Mouse (Mus musculus): ENCODE results near the gene Il9r. TPM values are rescaled to one million over a fixed set of nuclear protein-coding genes. Genes with fewer than 3 reads are reported as not detected.
A peak's percentile ranks its signal among the peaks of the same experiment; 100 is the strongest.

The Il9r gene
- polyA plus RNA-seq, 1 experiment from 2014 or later = not detected

DNA sequence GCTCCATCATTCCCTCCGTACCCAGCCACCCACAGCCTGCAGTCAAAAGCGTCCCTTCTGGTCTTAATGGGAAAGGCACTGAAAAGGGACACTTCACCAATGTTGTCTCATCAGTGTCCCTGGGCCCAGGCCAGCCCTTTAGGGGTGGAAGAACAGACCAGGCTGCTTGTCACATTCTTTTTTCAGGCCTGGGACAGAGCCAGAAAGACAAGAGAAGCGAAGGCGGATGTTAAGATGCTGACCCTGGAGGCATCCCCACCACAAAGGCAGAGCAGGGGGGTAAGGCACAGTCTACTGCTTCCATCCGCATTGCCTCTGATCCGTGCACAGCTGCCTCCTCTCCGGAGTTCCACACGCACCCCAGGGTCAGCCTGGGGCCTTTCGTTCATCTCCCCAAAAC, 10.0 kb downstream of the Il9r start:
- no peak for DNase-seq (ENCODE audit: low spot score)
- Histone ChIP-seq H3K9me3 (no peaks in the 10 kb centered on the region), H3K4me3 (no peak overlapping the region), H3K27me3 (ENCODE audit: insufficient read depth, poor library complexity, severe bottlenecking) (no peaks in the 10 kb centered on the region), H3K36me3 (no peaks in the 10 kb centered on the region), H3K4me1 (replicated peaks) (peaks cover 32% of the 10 kb centered on the region), H3K27ac (no peak overlapping the region)
- 79% methylated on average over 9 of the region's 9 CpGs for WGBS

GRCm38 (mm10) chr11:32189434-32189833, 10.6 kb downstream of the Il9r start:
- Histone ChIP-seq H3K27me3 (ENCODE audit: insufficient read depth, poor library complexity, severe bottlenecking) (no peaks in the 10 kb centered on the region), H3K4me1 (replicated peaks) (peaks cover 28% of the 10 kb centered on the region)
- WGBS = 56% methylated on average over 5 of the region's 5 CpGs

DNA sequence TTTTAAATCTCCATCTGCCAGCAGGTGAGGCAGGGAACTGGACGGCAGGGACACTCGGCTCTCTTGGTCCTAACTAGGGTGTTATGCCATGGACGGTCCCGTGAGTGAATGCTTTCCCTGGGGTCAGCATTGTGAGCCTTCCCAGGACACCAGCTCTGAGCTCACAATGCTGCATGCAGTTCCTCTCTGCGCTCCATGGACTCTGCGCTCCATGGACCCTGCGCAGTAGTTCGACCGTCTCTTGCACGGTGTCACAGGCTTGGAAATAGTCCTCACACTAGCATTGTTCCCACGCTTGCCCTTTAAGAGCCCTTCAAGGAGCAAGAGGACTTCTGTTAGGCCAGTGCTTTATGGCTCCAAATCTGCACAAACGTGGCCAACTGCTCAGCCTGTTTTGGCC, 11.2 kb downstream of the Il9r start:
- no peak for DNase-seq (ENCODE audit: low spot score)
- H3K4me3 ChIP-seq = no peak overlapping the region
- H3K27ac ChIP-seq = no peak overlapping the region
- 85% methylated on average over 12 of the region's 12 CpGs for WGBS
- no peaks in the 10 kb centered on the region for H3K9me3 ChIP-seq
- H3K4me1 ChIP-seq (replicated peaks) = peaks cover 22% of the 10 kb centered on the region
- no peaks in the 10 kb centered on the region for H3K27me3 ChIP-seq (ENCODE audit: insufficient read depth, poor library complexity, severe bottlenecking)
- no peaks in the 10 kb centered on the region for H3K36me3 ChIP-seq

More at GRCm38 (mm10) chr11:32189434-32189833, 10.6 kb downstream of the Il9r start:
- DNase-seq (ENCODE audit: low spot score) = no peak
- H3K9me3 ChIP-seq = no peaks in the 10 kb centered on the region
- no peak overlapping the region for H3K27ac ChIP-seq
- H3K4me3 ChIP-seq = no peak overlapping the region
- no peaks in the 10 kb centered on the region for H3K36me3 ChIP-seq

GRCm38 (mm10) chr11:32187256-32187655, 12.8 kb downstream of the Il9r start:
- H3K9me3 ChIP-seq = no peaks in the 10 kb centered on the region
- 86% methylated on average over 4 of the region's 4 CpGs for WGBS
- no peaks in the 10 kb centered on the region for H3K36me3 ChIP-seq
- H3K27me3 ChIP-seq (ENCODE audit: insufficient read depth, poor library complexity, severe bottlenecking) = no peaks in the 10 kb centered on the region; the same call in 1 of the 2 replicates
- no peak overlapping the region for H3K27ac ChIP-seq
- no peak for DNase-seq (ENCODE audit: low spot score)
- H3K4me1 ChIP-seq (replicated peaks) = peaks cover 16% of the 10 kb centered on the region
- H3K4me3 ChIP-seq = no peak overlapping the region

- Histone ChIP-seq H3K27ac (no peak overlapping the region), H3K9me3 (no peaks in the 10 kb centered on the region), H3K27me3 (ENCODE audit: insufficient read depth, poor library complexity, severe bottlenecking) (peaks cover 4% of the 10 kb centered on the region; the same call in 1 of the 2 replicates), H3K4me1 (replicated peaks) (peaks cover 15% of the 10 kb centered on the region), H3K36me3 (no peaks in the 10 kb centered on the region), H3K4me3 (no peak overlapping the region)
- WGBS = 83% methylated on average over 3 of the region's 3 CpGs
- DNase-seq (ENCODE audit: low spot score) = no peak
Measured at GRCm38 (mm10) chr11:32186031-32186430, 14.0 kb downstream of the Il9r start.

GRCm38 (mm10) chr11:32184469-32184868, 15.6 kb downstream of the Il9r start:
- DNase-seq (ENCODE audit: low spot score) = no peak
- H3K4me3 ChIP-seq = no peak overlapping the region
- H3K9me3 ChIP-seq = no peaks in the 10 kb centered on the region
- H3K27me3 ChIP-seq (ENCODE audit: insufficient read depth, poor library complexity, severe bottlenecking) = peaks cover 4% of the 10 kb centered on the region; the same call in 1 of the 2 replicates
- no peaks in the 10 kb centered on the region for H3K36me3 ChIP-seq
- no peaks in the 10 kb centered on the region for H3K4me1 ChIP-seq (replicated peaks)
- WGBS = 92% methylated on average over 8 of the region's 8 CpGs
- no peak overlapping the region for H3K27ac ChIP-seq

- Histone ChIP-seq H3K4me3 (no peak overlapping the region), H3K4me1 (replicated peaks) (no peaks in the 10 kb centered on the region), H3K9me3 (0 out of 2 replicates have a peak, but pooled peaks cover 3% of the 10 kb centered on the region), H3K27ac (no peak overlapping the region), H3K36me3 (no peaks in the 10 kb centered on the region), H3K27me3 (ENCODE audit: insufficient read depth, poor library complexity, severe bottlenecking) (peaks cover 4% of the 10 kb centered on the region; the same call in 1 of the 2 replicates)
- DNase-seq (ENCODE audit: low spot score) = peak; percentile 76
- WGBS = 51% methylated on average over 25 of the region's 25 CpGs
Measured at GRCm38 (mm10) chr11:32181973-32182868, 17.9 kb downstream of the Il9r start.

DNA sequence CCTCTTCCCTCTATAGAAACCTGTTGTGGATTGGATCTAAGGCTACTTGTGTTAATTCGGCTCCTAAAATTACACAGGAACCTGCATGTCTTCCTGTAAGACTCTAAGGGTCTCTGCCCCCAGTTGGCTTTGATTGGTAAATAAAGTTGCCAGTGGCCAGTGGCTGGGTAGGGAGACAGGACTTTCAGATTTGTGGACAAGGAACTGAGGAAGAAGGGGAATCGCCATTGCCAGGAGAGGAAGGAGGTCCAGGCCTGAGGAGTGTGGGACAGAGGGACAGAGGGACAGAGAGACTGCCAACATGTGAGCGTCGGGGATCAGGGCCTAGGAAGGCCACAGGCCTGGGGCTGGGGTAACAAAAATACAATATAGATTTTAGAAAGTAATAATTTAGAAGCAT, 18.8 kb downstream of the Il9r start:
- DNase-seq (ENCODE audit: low spot score) = no peak
- 0 out of 2 replicates have a peak, but pooled peaks cover 3% of the 10 kb centered on the region for H3K9me3 ChIP-seq
- WGBS = 74% methylated on average over 4 of the region's 4 CpGs
- no peak overlapping the region for H3K4me3 ChIP-seq
- H3K27ac ChIP-seq = no peak overlapping the region
- peaks cover 4% of the 10 kb centered on the region; the same call in 1 of the 2 replicates for H3K27me3 ChIP-seq (ENCODE audit: insufficient read depth, poor library complexity, severe bottlenecking)
- H3K4me1 ChIP-seq (replicated peaks) = no peaks in the 10 kb centered on the region
- H3K36me3 ChIP-seq = no peaks in the 10 kb centered on the region

DNA sequence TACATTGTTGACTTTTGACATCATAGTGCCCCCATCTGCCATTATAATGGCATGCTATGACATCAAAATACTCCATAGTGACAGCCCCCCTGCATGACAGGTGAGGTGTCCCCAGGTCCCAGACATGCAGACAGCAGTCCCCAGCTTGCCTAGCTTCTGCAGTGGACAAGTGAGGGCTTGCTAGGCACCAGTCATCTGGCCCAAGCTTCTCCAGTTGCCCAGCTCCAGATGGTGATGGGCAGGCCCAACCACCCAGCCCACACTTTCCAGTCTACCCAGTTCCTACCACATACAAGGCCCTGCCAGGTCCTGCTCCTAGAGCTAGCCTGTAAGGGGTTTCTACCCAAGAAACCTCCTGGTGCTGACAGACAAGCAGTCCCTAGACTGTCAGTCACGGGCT, 21.6 kb downstream of the Il9r start:
- WGBS = 74% methylated on average over 1 of the region's 1 CpGs

DNA sequence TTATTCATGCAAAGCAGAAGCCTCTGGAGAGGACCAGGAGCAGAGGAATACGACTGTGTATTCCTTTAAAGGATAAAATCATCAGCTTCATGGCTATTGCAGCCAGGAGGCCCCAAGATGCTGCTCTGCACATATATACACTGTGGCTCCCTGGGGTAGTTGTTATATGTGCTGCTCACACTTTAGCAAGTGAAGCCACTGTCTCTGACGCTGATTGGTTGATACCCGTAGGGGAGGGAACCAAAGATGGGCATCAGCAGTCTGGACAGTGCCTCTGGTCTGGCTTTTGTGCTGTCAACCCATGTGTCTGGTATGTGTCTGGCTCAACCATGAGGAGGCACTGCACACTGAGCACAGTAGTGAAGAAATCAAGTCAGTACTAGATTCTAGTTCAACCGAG, 33.4 kb downstream of the Il9r start:
- no peaks in the 10 kb centered on the region for H3K9me3 ChIP-seq
- DNase-seq (ENCODE audit: low spot score) = no peak
- H3K4me1 ChIP-seq (replicated peaks) = peaks cover 9% of the 10 kb centered on the region
- H3K27me3 ChIP-seq (ENCODE audit: insufficient read depth, poor library complexity, severe bottlenecking) = peaks cover 4% of the 10 kb centered on the region
- WGBS = 78% methylated on average over 4 of the region's 4 CpGs
- H3K4me3 ChIP-seq = no peak overlapping the region
- no peak overlapping the region for H3K27ac ChIP-seq
- no peaks in the 10 kb centered on the region for H3K36me3 ChIP-seq

More for the DNA sequence above, 21.6 kb downstream of the Il9r start:
- Histone ChIP-seq H3K27me3 (ENCODE audit: insufficient read depth, poor library complexity, severe bottlenecking) (peaks cover 4% of the 10 kb centered on the region; the same call in 1 of the 2 replicates), H3K27ac (no peak overlapping the region), H3K4me3 (no peak overlapping the region), H3K4me1 (replicated peaks) (no peaks in the 10 kb centered on the region), H3K36me3 (no peaks in the 10 kb centered on the region), H3K9me3 (0 out of 2 replicates have a peak, but pooled peaks cover 3% of the 10 kb centered on the region)
- no peak for DNase-seq (ENCODE audit: low spot score)

GRCm38 (mm10) chr11:32161922-32162804, 37.9 kb downstream of the Il9r start:
- H3K36me3 ChIP-seq = no peaks in the 10 kb centered on the region
- 16% methylated on average over 28 of the region's 28 CpGs for WGBS
- peak overlapping the region; percentile 48 for H3K4me3 ChIP-seq

DNA sequence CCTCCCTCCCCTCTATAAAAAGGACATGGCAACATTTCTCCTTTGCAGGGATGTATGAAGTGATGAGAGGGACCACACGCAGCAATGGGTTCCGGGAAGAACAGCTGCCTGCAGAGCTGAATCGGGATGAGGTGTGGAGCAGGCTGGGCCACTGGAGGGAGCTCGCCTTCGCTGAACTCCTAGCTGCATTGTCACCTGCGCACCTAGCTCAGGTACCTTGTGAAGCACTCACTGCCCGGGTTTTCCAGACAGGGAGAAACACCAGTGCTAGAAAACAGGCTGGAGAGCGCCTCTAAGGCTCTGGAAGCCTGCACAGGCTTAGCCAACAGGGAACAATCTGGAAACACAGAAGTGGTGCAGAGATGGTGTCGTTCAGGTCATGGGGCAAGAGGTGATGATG, 38.6 kb downstream of the Il9r start:
- peak overlapping the region; percentile 87 for H3K27ac ChIP-seq

More at GRCm38 (mm10) chr11:32161922-32162804, 37.9 kb downstream of the Il9r start:
- Histone ChIP-seq H3K4me1 (replicated peaks) (peaks cover 39% of the 10 kb centered on the region), H3K9me3 (no peaks in the 10 kb centered on the region), H3K27ac (peak overlapping the region; percentile 87), H3K27me3 (ENCODE audit: insufficient read depth, poor library complexity, severe bottlenecking) (peaks cover 30% of the 10 kb centered on the region)
- DNase-seq (ENCODE audit: low spot score) = peak; percentile 93

More for the DNA sequence above, 38.6 kb downstream of the Il9r start:
- 3% methylated on average over 9 of the region's 9 CpGs for WGBS
- no peaks in the 10 kb centered on the region for H3K9me3 ChIP-seq
- no peaks in the 10 kb centered on the region for H3K36me3 ChIP-seq
- peaks cover 30% of the 10 kb centered on the region for H3K27me3 ChIP-seq (ENCODE audit: insufficient read depth, poor library complexity, severe bottlenecking)
- H3K4me1 ChIP-seq (replicated peaks) = peaks cover 41% of the 10 kb centered on the region
- DNase-seq (ENCODE audit: low spot score) = peak; percentile 31
- peak overlapping the region; percentile 48 for H3K4me3 ChIP-seq
